Mouse (Mus musculus) embryonic facial prominence, embryonic 14.5 days (tissue): ENCODE measurements at regions not wholly inside any gene's neighbourhood (a gene's known extent, or its start where the extent isn't known, plus 50 kb on each side); places are given as distances from the start of the nearest gene placed in this dataset.
A peak's percentile ranks its signal among the peaks of the same experiment; 100 is the strongest.

Experiments used
- ATAC-seq: fragments of 200-750 bp; cut with Nextera tagmentation; 2 replicates; pipeline ENCODE4 v1.8.0; 2017; ENCODE audit warnings: low read depth, moderate number of reproducible peaks, moderate TSS enrichment
- DNase-seq: peaks from one replicate; pipeline ENCODE4 v3.0.0-alpha.2; 2015; ENCODE audit warnings: low spot score
- H3K27ac ChIP-seq: fragments of 300-500 bp; sonication (generic); replicated peaks from 2 replicates; pipeline ENCODE4 v1.5.1; 2014; ENCODE audit warnings: low read depth, mild to moderate bottlenecking, low read length, moderate library complexity
- H3K27me3 ChIP-seq: fragments of 300-500 bp; sonication (generic); replicated peaks from 2 replicates; pipeline ENCODE4 v1.6.1; 2014; ENCODE audit warnings: low read length; ENCODE audit not compliant: control insufficient read depth, insufficient read depth
- H3K36me3 ChIP-seq: fragments of 300-500 bp; sonication (generic); 2 replicates; pipeline ENCODE4 v1.6.1; 2014; ENCODE audit warnings: low read length, mixed read lengths; ENCODE audit not compliant: control insufficient read depth, insufficient read depth
- H3K4me1 ChIP-seq: fragments of 300-500 bp; sonication (generic); 2 replicates; pipeline ENCODE4 v1.6.1; 2014; ENCODE audit warnings: antibody characterized with exemption, low read length; ENCODE audit not compliant: control insufficient read depth, insufficient read depth
- H3K4me2 ChIP-seq: fragments of 300-500 bp; sonication (generic); 2 replicates; pipeline ENCODE4 v1.6.1; 2014; ENCODE audit warnings: low read depth, mild to moderate bottlenecking, low read length, moderate library complexity, mixed read lengths
- H3K4me3 ChIP-seq: fragments of 300-500 bp; sonication (generic); 2 replicates; pipeline ENCODE4 v1.5.1; 2014; ENCODE audit warnings: low read depth, mild to moderate bottlenecking, low read length
- H3K9ac ChIP-seq: fragments of 300-500 bp; sonication (generic); 2 replicates; pipeline ENCODE4 v1.6.1; 2014; ENCODE audit warnings: low read depth, mild to moderate bottlenecking, low read length, moderate library complexity, mixed read lengths
- H3K9me3 ChIP-seq: fragments of 300-500 bp; sonication (generic); 2 replicates; pipeline ENCODE4 v1.6.1; 2016; ENCODE audit warnings: low read length; ENCODE audit not compliant: control insufficient read depth
- WGBS: fragments of 180-500 bp; shearing (Covaris S2); extraction: QIAGEN DNeasy Blood & Tissue Kit; methylation state at CpG from one replicate; pipeline ENCODE4 v1.1.7; 2014; 5-methylcytosine and 5-hydroxymethylcytosine counted together

- H3K27me3 ChIP-seq, result no peaks in the 10 kb centered on the region; the same call in 1 of the 2 replicates
- no peaks in the 10 kb centered on the region for H3K9me3 ChIP-seq
- no peak for DNase-seq
- H3K9ac ChIP-seq, result no peak overlapping the region
- H3K4me2 ChIP-seq, result no peak overlapping the region
- ATAC-seq, result no peak
- H3K27ac ChIP-seq, result no peak overlapping the region
- H3K36me3 ChIP-seq, result no peaks in the 10 kb centered on the region
- H3K4me1 ChIP-seq, result no peaks in the 10 kb centered on the region; the same call in 1 of the 2 replicates
- WGBS, result 76% methylated on average over 2 of the region's 2 CpGs
- H3K4me3 ChIP-seq, result no peak overlapping the region
Observed at GRCm38 (mm10) chr5:53329591-53329990, 62.7 kb downstream of the Smim20 start.

GRCm38 (mm10) chr5:53336704-53337103, 69.8 kb downstream of the Smim20 start:
- Histone ChIP-seq H3K4me1 (no peaks in the 10 kb centered on the region), H3K36me3 (no peaks in the 10 kb centered on the region), H3K27ac (no peak overlapping the region), H3K27me3 (no peaks in the 10 kb centered on the region), H3K4me3 (no peak overlapping the region), H3K9ac (no peak overlapping the region), H3K9me3 (no peaks in the 10 kb centered on the region), H3K4me2 (no peak overlapping the region)
- DNase-seq, result no peak
- ATAC-seq, result no peak
- 81% methylated on average over 6 of the region's 6 CpGs for WGBS

GRCm38 (mm10) chr5:53337816-53338215, 70.9 kb downstream of the Smim20 start:
- Histone ChIP-seq H3K4me3 (no peak overlapping the region), H3K27ac (no peak overlapping the region), H3K4me1 (no peaks in the 10 kb centered on the region), H3K27me3 (no peaks in the 10 kb centered on the region), H3K36me3 (no peaks in the 10 kb centered on the region), H3K9me3 (no peaks in the 10 kb centered on the region), H3K9ac (no peak overlapping the region), H3K4me2 (no peak overlapping the region)
- ATAC-seq, result no peak
- DNase-seq, result no peak
- 37% methylated on average over 3 of the region's 3 CpGs for WGBS

- 89% methylated on average over 8 of the region's 8 CpGs for WGBS
- Histone ChIP-seq H3K4me1 (no peaks in the 10 kb centered on the region), H3K9me3 (no peaks in the 10 kb centered on the region), H3K4me3 (no peak overlapping the region), H3K36me3 (no peaks in the 10 kb centered on the region), H3K27ac (no peak overlapping the region), H3K27me3 (no peaks in the 10 kb centered on the region), H3K9ac (no peak overlapping the region), H3K4me2 (no peak overlapping the region)
- ATAC-seq, result no peak
- no peak for DNase-seq
Observed at GRCm38 (mm10) chr5:53345164-53345563, 78.3 kb downstream of the Smim20 start.

- WGBS, result 48% methylated on average over 8 of the region's 8 CpGs
- no peaks in the 10 kb centered on the region for H3K9me3 ChIP-seq
- H3K4me3 ChIP-seq, result no peak overlapping the region
- H3K4me1 ChIP-seq, result no peaks in the 10 kb centered on the region
- H3K9ac ChIP-seq, result no peak overlapping the region
- no peak for DNase-seq
- no peaks in the 10 kb centered on the region for H3K36me3 ChIP-seq
- no peak overlapping the region; the same call in 1 of the 2 replicates for H3K27ac ChIP-seq
- no peak for ATAC-seq
- no peaks in the 10 kb centered on the region for H3K27me3 ChIP-seq
- H3K4me2 ChIP-seq, result no peak overlapping the region
Observed at GRCm38 (mm10) chr5:53346028-53346427, 79.1 kb downstream of the Smim20 start.

GRCm38 (mm10) chr5:53346756-53347155, 79.9 kb downstream of the Smim20 start:
- Histone ChIP-seq H3K27me3 (no peaks in the 10 kb centered on the region), H3K4me3 (no peak overlapping the region), H3K36me3 (no peaks in the 10 kb centered on the region), H3K4me2 (no peak overlapping the region), H3K9me3 (no peaks in the 10 kb centered on the region), H3K4me1 (no peaks in the 10 kb centered on the region), H3K27ac (0 out of 2 replicates have a peak overlapping the region, but pooled peaks have one; percentile 25), H3K9ac (no peak overlapping the region)
- DNase-seq (peak; percentile 61), ATAC-seq (no peak)
- 36% methylated on average over 8 of the region's 8 CpGs for WGBS

GRCm38 (mm10) chr5:53352852-53353251, 86.0 kb downstream of the Smim20 start:
- H3K27ac ChIP-seq, result no peak overlapping the region
- no peaks in the 10 kb centered on the region for H3K27me3 ChIP-seq
- H3K36me3 ChIP-seq, result no peaks in the 10 kb centered on the region
- ATAC-seq, result no peak
- no peaks in the 10 kb centered on the region for H3K9me3 ChIP-seq
- no peak overlapping the region for H3K4me3 ChIP-seq
- H3K4me2 ChIP-seq, result no peak overlapping the region
- no peaks in the 10 kb centered on the region for H3K4me1 ChIP-seq
- no peak overlapping the region for H3K9ac ChIP-seq
- DNase-seq, result no peak
- 54% methylated on average over 4 of the region's 4 CpGs for WGBS

- DNase-seq, result no peak
- Histone ChIP-seq H3K9me3 (no peaks in the 10 kb centered on the region), H3K27ac (no peak overlapping the region), H3K4me2 (no peak overlapping the region), H3K27me3 (no peaks in the 10 kb centered on the region), H3K4me3 (no peak overlapping the region), H3K4me1 (no peaks in the 10 kb centered on the region), H3K36me3 (no peaks in the 10 kb centered on the region), H3K9ac (no peak overlapping the region)
- WGBS, result 81% methylated on average over 3 of the region's 3 CpGs
- ATAC-seq, result 0 out of 2 replicates have a peak, but pooled peaks have one; percentile 20
Observed at GRCm38 (mm10) chr5:53354296-53354695, 87.4 kb downstream of the Smim20 start.

GRCm38 (mm10) chr5:53355069-53355468, 88.2 kb downstream of the Smim20 start:
- peak; percentile 89 for ATAC-seq
- WGBS, result 0% methylated on average over 5 of the region's 6 CpGs
- no peaks in the 10 kb centered on the region for H3K36me3 ChIP-seq
- no peaks in the 10 kb centered on the region for H3K4me1 ChIP-seq
- H3K27ac ChIP-seq, result no peak overlapping the region
- no peaks in the 10 kb centered on the region for H3K27me3 ChIP-seq
- H3K9ac ChIP-seq, result no peak overlapping the region
- no peak overlapping the region for H3K4me3 ChIP-seq
- H3K9me3 ChIP-seq, result no peaks in the 10 kb centered on the region
- peak; percentile 82 for DNase-seq
- no peak overlapping the region for H3K4me2 ChIP-seq
